Mouse (Mus musculus): ENCODE data around the gene Cda. TPM values are rescaled to one million over a fixed set of nuclear protein-coding genes. Genes with fewer than 3 reads are reported as not detected.

Cda gene
- polyA plus RNA-seq, 1 experiment: 0.06 TPM

- no peaks in the 10 kb centered on the region for H3K27me3 ChIP-seq (ENCODE audit: control insufficient read depth)
- H3K4me1 ChIP-seq (ENCODE audit: control insufficient read depth): no peaks in the 10 kb centered on the region
- no peak for TF ChIP-seq TAL1 (IDR thresholded peaks at IDR 0.05; ENCODE audit: low read length)
- TF ChIP-seq GATA1 (IDR thresholded peaks at IDR 0.05; ENCODE audit: low read length): no peak
- no peak overlapping the region for H3K4me3 ChIP-seq (replicated peaks)
- no peaks in the 10 kb centered on the region for H3K9me3 ChIP-seq (ENCODE audit: control insufficient read depth, low read length)
- no peaks in the 10 kb centered on the region for H3K36me3 ChIP-seq (ENCODE audit: control insufficient read depth)
Observed at GRCm38 (mm10) chr4:138293261-138293948, 74.4 kb downstream of the Cda start.

- Histone ChIP-seq H3K4me1 (ENCODE audit: control insufficient read depth) (no peaks in the 10 kb centered on the region), H3K36me3 (ENCODE audit: control insufficient read depth) (no peaks in the 10 kb centered on the region), H3K4me3 (replicated peaks) (no peak overlapping the region), H3K27me3 (ENCODE audit: control insufficient read depth) (no peaks in the 10 kb centered on the region), H3K9me3 (ENCODE audit: control insufficient read depth, low read length) (no peaks in the 10 kb centered on the region)
- TF ChIP-seq GATA1 (IDR thresholded peaks at IDR 0.05; ENCODE audit: low read length): no peak
- no peak for TF ChIP-seq TAL1 (IDR thresholded peaks at IDR 0.05; ENCODE audit: low read length)
Observed at GRCm38 (mm10) chr4:138292028-138292427, 75.8 kb downstream of the Cda start.

DNA sequence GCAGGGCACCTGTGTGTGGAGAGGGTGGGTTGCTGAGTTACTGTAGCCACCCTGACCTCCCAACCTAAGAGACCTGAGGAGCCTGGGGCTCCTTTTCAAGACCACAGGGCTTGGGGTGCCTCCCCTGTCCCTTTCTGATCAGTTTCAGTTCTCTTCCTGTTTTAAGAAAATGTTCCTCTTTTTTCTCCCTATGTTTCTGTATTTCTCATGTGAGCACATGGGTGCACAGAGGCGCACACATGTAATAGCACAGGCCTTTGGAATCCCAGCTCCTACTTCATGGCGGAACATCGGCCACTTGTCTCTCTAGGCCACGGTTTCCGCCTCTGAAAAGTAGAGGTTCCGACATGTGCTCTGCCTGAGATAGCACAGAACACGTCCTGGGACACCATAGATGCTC lies 79.1 kb downstream of the Cda start:
- Histone ChIP-seq H3K36me3 (ENCODE audit: control insufficient read depth) (no peaks in the 10 kb centered on the region), H3K27me3 (ENCODE audit: control insufficient read depth) (no peaks in the 10 kb centered on the region), H3K4me1 (ENCODE audit: control insufficient read depth) (no peaks in the 10 kb centered on the region), H3K4me3 (replicated peaks) (no peak overlapping the region), H3K9me3 (ENCODE audit: control insufficient read depth, low read length) (peaks cover 4% of the 10 kb centered on the region; the same call in 1 of the 2 replicates)
- TF ChIP-seq TAL1 (IDR thresholded peaks at IDR 0.05; ENCODE audit: low read length): no peak
- TF ChIP-seq GATA1 (IDR thresholded peaks at IDR 0.05; ENCODE audit: low read length): no peak

Other genes starting within 250 kb of the Cda start
- gene Hp1bp3, start 151.7 kb downstream of the Cda start, polyA plus RNA-seq (2012): 2.6 and 3.9 TPM in 2 replicates
- gene Sh2d5, start 117.6 kb downstream of the Cda start, polyA plus RNA-seq (2012): 0.19 and 0.24 TPM in 2 replicates
- gene Kif17, start 117.6 kb downstream of the Cda start, polyA plus RNA-seq (2012): 0.02 and 0.05 TPM in 2 replicates
- 6.5 and 7.4 TPM in 2 replicates for gene Ddost, start 63.3 kb downstream of the Cda start, polyA plus RNA-seq (2012)
- gene Pink1, start 41.7 kb downstream of the Cda start, polyA plus RNA-seq (2012): 5.3 and 5.4 TPM in 2 replicates
- not detected in 2 replicates for gene Fam43b, start 28.5 kb upstream of the Cda start, polyA plus RNA-seq (2012)
- 1.3 and 1.5 TPM in 2 replicates for gene Mul1, start 66.7 kb upstream of the Cda start, polyA plus RNA-seq (2012)
- 0.02 TPM in 2 replicates for gene Camk2n1, start 86.3 kb upstream of the Cda start, polyA plus RNA-seq (2012)